Mouse (Mus musculus) liver, postnatal 0 days (tissue): ENCODE results near the gene Scrt2.

Experiments
- CTCF ChIP-seq: sonication (generic); IDR thresholded peaks from 2 replicates; pipeline ENCODE4 v1.5.1; 2016; ENCODE audit warnings: antibody characterized with exemption, low read depth
- EP300 ChIP-seq: IDR thresholded peaks from 2 replicates; pipeline ENCODE4 v1.6.1; 2016; ENCODE audit warnings: antibody characterized with exemption, low read depth, mild to moderate bottlenecking

- TF ChIP-seq CTCF (no peak), EP300 (no peak)
Observed at GRCm38 (mm10) chr2:152096922-152097321, 15.6 kb downstream of the Scrt2 start.
